Mouse (Mus musculus): ENCODE data around the gene Cryba4.

The Cryba4 gene

DNA sequence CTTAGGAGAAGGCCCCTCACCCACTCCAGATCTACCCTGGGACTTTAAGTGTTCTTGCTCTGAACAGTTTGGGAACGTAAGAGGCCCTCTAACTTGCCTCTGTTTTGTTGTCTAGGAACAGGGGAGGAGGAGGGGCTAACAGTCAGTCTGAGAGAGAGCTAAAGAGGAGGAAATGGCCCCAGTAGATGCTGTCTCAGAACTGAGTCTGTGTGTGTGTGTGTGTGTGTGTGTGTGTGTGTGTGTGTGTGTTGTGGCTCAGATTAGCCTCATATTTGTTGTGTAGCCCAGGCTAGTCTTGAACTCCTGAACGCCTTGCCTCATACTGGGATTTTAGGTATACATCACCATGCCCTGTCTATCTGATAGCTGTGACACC, 34.3 kb upstream of the Cryba4 start:
- no peak for DNase-seq (ENCODE audit: low spot score in 2 of 2)

GRCm38 (mm10) chr5:112285548-112286085, 33.3 kb upstream of the Cryba4 start:
- DNase-seq (ENCODE audit: low spot score in 2 of 2): no peak

DNA sequence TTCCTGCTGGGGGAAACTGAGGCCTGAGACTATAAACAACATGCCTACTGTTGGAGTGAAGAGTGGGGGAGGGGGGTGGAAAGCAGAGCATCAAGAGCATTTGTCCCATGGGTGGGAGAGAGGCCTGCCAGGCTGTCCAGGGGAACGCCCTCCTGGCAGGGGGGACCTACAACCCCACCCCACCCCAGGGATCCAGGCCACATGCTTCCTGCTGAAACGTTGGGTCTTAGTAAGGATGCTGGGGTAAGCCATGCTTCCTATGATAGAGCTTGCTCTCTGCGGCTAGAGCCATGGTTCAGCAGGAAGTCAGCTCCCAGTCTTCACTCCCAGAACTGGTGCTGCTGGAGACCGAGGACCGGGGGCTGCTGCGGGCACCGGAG, 31.9 kb upstream of the Cryba4 start:
- DNase-seq (ENCODE audit: low spot score in 2 of 2): no peak

- no peak for DNase-seq (ENCODE audit: low spot score in 2 of 2)
These were observed 31.4 kb upstream of the Cryba4 start for GRCm38 (mm10) chr5:112283543-112284202.

GRCm38 (mm10) chr5:112282780-112283482, 30.6 kb upstream of the Cryba4 start:
- DNase-seq (ENCODE audit: low spot score in 2 of 2): no peak

DNA sequence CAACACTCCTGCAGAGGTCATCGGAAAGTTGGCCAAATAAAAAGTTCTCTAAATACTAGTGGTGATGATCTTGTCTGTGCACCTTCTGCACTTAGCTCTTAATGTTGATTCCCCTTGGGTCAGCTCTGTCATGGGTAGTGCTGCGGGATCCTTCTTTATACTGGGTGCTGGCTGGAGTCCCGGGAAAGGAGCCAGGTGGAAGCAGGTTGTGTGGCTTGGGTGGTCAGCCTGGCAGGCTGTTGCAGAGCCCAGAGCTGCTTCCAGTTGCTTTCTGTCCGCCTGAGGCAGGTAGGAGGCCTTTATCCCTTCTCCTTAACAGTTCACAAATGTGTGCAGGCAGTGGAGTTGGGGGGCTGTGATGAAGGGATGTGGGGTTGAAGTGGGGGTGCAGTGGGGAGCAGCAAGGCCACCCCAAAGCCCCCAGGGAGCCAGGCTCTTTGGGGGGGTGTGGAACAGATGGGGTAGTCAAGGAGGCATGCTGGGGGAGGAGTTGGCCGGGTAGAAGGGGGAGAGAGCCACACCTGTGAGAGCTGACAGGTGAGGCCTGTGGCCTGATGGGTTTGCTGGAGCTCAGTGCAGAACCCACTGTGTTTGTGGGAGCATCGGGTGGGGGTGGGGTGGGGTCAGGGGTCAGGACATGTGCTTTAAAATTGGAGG, 29.9 kb upstream of the Cryba4 start:
- no peak for DNase-seq (ENCODE audit: low spot score in 2 of 2)

DNA sequence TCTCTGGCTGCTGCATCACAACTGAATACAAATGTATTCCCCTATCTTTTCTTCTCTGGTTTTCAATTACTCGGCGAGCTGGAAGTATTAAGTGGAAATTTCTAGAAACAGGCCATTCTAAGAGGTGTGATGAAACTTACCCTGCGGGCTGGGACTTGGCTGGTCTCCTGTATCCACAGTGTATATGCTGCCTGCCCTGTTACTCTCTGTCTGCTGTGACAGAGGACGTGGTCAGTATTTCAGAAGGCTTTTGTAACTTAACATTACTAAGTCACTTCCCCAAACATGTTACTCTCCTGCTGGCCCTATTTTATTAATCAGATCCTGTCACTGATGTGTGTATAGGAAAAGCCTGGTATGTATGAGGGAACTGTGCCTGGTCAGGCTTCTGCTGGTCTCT, 29.4 kb upstream of the Cryba4 start:
- DNase-seq (ENCODE audit: low spot score in 2 of 2): no peak

DNA sequence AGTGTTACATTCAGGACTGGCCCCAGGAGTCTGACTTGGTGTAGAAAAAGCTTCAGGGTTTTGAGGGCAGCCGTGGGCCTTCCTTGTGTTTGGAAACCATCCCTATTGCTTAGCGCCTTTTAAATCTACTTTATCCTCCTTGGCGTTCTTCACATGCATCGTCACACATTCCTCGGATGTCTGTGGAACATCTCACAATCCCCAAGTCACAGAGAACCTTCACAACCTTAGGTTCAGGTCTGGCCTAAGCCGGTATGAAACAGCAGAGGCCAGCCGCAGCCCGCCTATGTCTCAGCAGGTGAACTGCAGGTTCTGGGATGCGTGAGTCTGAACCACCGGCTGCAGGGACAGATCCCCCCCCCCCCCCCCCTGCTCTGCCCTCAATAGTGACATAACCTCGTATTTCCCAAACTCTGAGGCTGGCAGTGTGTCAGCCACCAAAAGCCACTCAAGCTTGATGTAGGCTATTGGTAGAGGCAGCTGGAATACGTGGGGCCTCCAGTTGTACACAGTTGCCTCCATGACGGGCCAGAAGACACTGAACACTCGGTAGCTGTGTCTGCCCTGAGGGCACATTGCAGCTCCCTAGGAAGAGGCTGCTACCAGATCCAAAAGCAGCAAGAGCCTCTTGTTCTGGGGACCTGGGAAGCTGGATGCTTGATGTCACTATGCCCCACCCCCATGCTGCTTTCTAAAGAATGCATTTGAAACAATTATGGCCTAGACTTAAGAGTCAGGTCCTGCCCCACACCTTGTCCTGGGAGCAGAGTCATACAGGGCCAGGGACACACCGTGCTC, 28.7 kb upstream of the Cryba4 start:
- DNase-seq (ENCODE audit: low spot score in 2 of 2): no peak

DNA sequence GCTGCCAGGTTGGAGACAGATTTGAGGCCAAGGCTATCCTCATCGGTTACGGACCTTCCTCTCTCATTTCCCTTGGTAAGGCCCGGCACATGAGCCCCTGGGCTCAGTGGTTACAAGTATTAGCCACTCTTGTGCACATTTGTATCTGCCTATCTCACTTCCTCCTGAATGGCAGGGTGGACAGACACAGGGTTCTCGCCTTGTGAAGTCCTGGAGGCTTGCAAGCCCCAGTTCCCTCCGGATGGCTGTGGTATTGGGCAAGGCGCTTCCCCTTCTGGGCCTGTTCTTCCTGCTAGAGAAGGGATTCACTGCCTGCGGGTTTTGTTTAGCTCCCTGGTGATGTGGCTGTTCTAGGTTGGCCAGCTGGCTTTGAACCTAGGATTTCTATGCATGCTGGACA, 27.8 kb upstream of the Cryba4 start:
- no peak for DNase-seq (ENCODE audit: low spot score in 2 of 2)

DNA sequence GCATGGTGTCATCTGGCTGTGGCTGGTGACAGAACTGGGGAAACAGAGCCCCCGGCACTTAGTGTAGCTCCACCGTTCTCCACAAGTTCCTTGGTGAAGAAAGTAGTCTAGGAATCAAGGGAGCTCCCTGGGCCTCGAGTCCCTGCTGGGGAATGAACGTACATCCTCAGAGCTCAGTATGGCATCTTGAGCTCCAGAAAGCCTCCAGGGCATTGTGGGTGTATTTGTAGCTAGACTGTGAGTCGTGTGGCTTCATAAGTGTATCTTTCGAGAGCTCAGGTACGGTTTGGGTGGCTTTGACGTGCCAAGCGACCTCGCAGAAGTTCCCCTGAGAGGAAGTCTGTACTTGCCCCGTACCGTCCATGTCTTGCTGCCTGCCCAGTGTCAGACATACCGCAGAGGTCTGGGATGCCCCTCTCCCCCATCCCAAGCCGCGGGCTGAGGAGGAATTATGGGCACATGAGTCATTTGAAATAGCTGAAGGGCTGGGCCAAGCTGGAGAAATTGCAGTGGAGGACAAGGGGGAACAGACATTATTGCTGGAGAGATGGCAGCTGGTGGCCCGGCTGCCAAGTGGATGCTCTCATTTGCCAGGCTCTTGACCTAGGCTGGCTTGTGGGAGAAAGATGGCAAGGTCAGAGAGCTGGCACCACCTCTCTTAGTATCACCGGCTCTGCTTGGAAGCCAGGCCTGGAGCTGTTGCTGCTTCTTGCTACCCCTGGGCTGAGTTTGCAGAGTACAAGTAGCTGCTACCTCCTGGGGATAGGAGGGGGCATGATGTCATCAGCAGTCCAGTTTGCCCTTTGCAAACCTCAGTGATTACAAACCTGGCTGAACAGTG, 27.1 kb upstream of the Cryba4 start:
- no peak for DNase-seq (ENCODE audit: low spot score in 2 of 2)

DNA sequence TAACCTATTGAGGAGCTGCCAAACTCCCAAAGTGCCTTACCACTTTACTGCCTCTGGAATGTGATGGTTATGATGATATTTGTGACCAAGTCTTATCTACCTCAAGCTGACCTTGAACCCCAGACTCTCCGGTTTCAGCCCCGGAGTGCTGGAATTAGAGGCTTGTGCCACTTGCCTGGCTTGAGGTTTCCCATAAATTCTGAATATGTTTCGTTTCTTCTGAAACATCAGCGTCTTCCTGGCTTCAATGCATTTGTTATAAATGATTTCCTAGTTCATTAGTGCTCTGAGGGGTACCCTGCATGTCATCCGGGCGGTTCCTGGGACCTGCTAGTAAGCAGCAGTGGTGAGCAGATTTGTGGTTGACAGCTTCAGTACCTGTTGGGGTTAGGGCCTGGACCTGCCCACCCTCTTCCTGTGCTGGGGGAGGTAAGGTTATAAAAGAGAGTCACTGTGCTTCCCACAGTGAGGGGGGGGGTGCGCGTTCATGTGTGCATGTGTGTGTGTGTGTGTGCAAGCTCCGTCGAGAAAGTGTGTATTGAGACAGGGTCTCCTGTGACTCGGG, 25.7 kb upstream of the Cryba4 start:
- DNase-seq (ENCODE audit: low spot score in 2 of 2): no peak

DNA sequence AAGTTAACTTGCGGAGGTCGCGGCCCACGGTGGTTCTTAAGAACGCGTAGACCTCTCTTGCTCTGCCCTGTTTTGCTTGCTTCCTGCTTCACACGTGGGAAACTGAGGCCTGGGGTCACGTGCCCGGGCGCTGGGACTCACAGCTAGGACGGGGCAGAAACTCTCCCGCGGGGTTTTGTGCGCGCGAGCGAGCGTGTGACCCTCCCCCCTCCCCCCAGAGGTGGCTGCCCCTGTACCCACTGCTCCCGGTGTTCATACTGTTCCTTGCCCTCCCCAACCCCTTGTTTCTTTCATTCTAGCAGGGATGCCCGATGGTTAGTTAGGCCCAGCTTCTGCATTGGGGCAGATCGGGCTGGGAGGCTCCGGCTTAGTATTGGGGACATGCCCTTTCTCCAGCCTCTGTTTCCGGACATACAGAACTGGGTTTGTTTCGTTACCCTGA, 24.6 kb upstream of the Cryba4 start:
- DNase-seq (ENCODE audit: low spot score in 2 of 2): no peak

DNA sequence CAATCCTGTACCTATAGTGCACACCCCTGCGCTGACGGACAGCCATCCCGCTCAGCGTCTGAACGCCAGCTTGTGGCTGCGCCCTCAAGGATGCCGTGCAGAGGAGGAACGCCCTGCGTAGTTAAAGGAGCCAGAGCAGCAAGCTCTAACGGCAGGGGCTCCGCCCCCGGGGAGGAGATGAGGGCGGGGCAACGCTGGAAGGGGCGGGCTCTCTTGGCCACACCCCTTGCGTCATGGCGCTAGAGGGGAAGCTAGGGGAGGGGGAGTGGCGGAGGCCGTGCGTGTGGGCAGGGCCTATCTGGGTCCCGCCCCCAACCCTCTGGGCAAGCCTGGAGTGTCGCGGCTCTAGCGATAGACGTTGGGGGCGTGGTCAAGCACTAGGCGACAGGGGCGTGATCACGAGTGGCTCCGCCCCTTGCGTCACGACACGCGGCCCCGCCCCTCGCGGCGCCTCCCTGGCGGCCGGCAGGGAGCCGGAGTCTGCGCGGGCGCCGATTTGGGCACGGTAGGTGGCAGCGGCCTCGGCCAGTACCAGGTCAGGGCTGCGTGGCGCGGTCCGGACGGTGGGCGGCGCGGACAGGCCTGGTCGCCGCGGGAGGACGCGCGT, 24.1 kb upstream of the Cryba4 start, which contains the start of gene Tpst2:
Gene Tpst2, plus strand, starts transcription at position 425 of the 607 bp plus-strand sequence.
- DNase-seq (ENCODE audit: low spot score in 2 of 2): peak; percentile 99 to 100

DNA sequence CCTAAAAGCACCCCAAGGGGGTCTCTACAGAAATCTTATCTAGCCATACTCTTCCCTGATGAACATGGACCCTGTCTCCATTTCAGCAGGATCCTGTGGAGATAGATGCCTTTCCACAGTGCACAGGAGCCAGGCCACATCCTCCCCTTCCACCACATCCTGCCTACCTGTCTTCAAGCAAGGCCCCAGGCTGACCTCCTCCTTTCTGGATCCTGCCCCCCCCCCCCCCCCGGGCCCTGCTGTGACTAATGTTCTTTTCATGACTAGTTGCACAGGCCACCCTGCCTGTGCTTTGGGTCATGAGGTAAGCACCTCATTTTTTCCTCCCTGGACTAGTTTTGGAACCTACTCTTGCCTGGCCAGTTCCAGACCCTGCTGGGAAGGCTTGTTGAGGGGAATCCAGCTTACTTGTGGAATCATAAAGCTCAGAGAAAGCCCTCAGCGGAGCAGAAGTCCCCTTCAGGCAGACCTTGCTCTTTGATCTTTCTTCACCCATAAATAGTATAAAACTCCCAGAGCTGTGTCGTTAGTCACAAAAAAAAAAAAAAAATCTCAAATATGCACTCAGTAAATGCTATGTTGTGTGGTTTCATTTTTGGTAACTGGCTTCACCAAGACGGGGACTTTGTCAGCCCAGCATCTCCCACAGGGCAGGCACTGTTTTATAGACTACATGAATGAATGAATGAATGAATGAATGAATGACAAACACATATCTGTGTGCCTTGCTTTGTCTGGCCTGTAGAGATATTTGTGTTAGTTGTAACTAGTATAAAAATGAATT, 22.9 kb upstream of the Cryba4 start:
- DNase-seq (ENCODE audit: low spot score in 2 of 2): no peak

- no peak for DNase-seq (ENCODE audit: low spot score in 2 of 2)
These were observed 21.6 kb upstream of the Cryba4 start for GRCm38 (mm10) chr5:112273746-112274463.

GRCm38 (mm10) chr5:112272934-112273333, 20.6 kb upstream of the Cryba4 start:
- DNase-seq (ENCODE audit: low spot score in 2 of 2): no peak

GRCm38 (mm10) chr5:112270764-112271541, 18.6 kb upstream of the Cryba4 start:
- DNase-seq (ENCODE audit: low spot score in 2 of 2): peak; percentile 52 to 62
